Mouse (Mus musculus) cerebellum, adult 2 months (tissue): ENCODE data around the gene Myo18a. TPM values are rescaled to one million over a fixed set of nuclear protein-coding genes. Genes with fewer than 3 reads are reported as not detected.

ENCODE experiments used
- DNase-seq, 2 experiments: peaks; one replicate each; pipeline ENCODE4 v3.0.0; 2021
- H3K27ac ChIP-seq: fragments of 200-500 bp; 2 replicates; pipeline ENCODE4 v1.5.1; 2012; ENCODE audit warnings: low read length, control low read depth, inconsistent platforms; ENCODE audit not compliant: insufficient read depth
- H3K27me3 ChIP-seq: fragments of 200-500 bp; 2 replicates; pipeline ENCODE4 v1.6.1; 2012; ENCODE audit warnings: inconsistent platforms, mild to moderate bottlenecking, low read length, moderate library complexity; ENCODE audit not compliant: control insufficient read depth, insufficient read depth
- H3K4me1 ChIP-seq: fragments of 200-500 bp; 2 replicates; pipeline ENCODE4 v1.6.1; 2011; ENCODE audit warnings: low read length; ENCODE audit not compliant: control insufficient read depth, insufficient read depth
- H3K4me3 ChIP-seq: fragments of 200-500 bp; replicated peaks from 2 replicates; pipeline ENCODE3; 2011; ENCODE audit warnings: mild to moderate bottlenecking, low read depth, low read length, control low read depth; ENCODE audit not compliant: insufficient read depth
- CTCF ChIP-seq: fragments of 200-500 bp; IDR thresholded peaks from 2 replicates; pipeline ENCODE4 v1.5.1; 2011; ENCODE audit warnings: low read depth, mild to moderate bottlenecking, control low read depth, low read length, moderate library complexity, borderline replicate concordance; ENCODE audit not compliant: insufficient read depth
- POLR2A ChIP-seq: fragments of 200-500 bp; IDR thresholded peaks from 2 replicates; pipeline ENCODE4 v1.6.1; 2011; ENCODE audit warnings: low read length, control low read depth, borderline replicate concordance; ENCODE audit not compliant: insufficient read depth
- whole genome bisulfite sequencing: fragments of 180-500 bp; shearing (Covaris S2); methylation state at CpG from one replicate; pipeline ENCODE4 v1.1.7; 2018; 5-methylcytosine and 5-hydroxymethylcytosine counted together
- polyA plus RNA-seq: library from polyadenylated mRNA; depleted of rRNA; stranded (reverse); fragments of >200 nt; gene quantifications from 2 replicates; pipeline ENCODE4 v1.2.3, GENCODE M21; 2012

Myo18a gene
- polyA plus RNA-seq, 1 experiment: 62.1 TPM

DNA sequence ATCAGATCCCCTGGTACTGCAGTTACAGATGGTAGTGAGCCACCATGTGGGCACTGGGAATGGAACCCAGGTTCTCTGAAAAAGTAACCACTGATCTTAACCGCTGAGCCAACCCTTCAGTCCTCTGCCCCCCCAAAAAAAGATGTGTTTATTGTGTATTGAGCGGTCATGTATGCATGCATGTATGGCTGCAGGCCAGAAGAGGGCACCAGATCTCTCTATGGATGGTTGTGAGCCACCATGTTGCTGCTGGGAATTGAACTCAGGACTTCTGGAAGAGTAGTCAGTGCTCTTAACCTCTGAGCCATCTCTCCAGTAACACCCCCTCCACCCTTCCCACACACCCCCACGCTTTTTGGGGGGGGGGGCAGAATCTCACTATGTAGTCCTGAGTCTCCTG, 72.1 kb downstream of the Myo18a start:
- TF ChIP-seq CTCF (no peak), POLR2A (no peak)
- DNase-seq: no peak
- H3K4me3 ChIP-seq: no peak overlapping the region
- WGBS: 86% methylated on average over 3 of the region's 3 CpGs
- H3K27me3 ChIP-seq: no peaks in the 10 kb centered on the region
- H3K4me1 ChIP-seq: peaks cover 20% of the 10 kb centered on the region
- no peak overlapping the region for H3K27ac ChIP-seq

DNA sequence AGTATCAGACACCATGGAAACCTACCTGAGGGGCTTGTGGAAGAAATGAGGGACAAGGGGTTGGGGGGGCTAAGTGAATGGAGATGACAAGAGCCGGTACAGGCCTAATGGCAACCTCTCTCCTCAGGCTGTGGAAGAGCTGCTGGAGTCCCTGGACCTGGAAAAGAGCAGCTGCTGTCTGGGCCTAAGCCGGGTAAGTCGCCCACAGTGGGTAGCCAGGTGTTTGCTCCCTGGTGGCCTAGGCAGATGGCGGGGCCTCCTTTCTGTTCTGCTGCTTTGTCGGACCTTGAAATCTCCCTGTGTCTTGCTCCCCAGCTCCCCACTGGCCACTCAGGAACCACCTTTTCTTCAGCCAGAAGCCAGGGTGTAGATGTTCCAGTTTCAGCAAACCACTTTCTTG, 73.2 kb downstream of the Myo18a start:
- DNase-seq: no peak
- Histone ChIP-seq H3K4me1 (peaks cover 27% of the 10 kb centered on the region), H3K27ac (no peak overlapping the region), H3K27me3 (no peaks in the 10 kb centered on the region), H3K4me3 (no peak overlapping the region)
- TF ChIP-seq CTCF (no peak), POLR2A (no peak)
- 62% methylated on average over 5 of the region's 5 CpGs for WGBS

DNA sequence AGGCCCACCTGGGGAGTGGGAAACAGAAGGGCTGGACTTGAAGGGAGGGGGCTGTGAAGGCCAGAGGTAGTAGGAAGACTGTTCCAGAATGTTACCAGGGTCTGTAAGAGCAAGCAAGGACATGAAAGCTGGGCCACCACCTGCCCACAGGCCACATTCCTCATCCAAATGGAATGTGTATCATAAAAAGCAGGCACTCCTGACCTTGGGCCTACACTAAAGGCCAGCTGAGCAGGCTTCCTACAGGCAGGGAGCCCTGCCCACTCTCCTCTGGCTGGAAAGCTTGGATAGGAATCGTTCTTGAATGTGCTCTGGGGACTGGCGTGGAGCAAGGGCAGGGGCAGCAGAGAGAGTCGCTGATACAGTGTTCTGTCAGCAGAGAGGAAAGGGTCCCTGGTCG, 73.7 kb downstream of the Myo18a start:
- H3K4me3 ChIP-seq: no peak overlapping the region
- H3K27ac ChIP-seq: no peak overlapping the region
- peaks cover 27% of the 10 kb centered on the region for H3K4me1 ChIP-seq
- TF ChIP-seq CTCF: no peak
- DNase-seq: no peak
- 76% methylated on average over 4 of the region's 4 CpGs for WGBS
- no peaks in the 10 kb centered on the region for H3K27me3 ChIP-seq

DNA sequence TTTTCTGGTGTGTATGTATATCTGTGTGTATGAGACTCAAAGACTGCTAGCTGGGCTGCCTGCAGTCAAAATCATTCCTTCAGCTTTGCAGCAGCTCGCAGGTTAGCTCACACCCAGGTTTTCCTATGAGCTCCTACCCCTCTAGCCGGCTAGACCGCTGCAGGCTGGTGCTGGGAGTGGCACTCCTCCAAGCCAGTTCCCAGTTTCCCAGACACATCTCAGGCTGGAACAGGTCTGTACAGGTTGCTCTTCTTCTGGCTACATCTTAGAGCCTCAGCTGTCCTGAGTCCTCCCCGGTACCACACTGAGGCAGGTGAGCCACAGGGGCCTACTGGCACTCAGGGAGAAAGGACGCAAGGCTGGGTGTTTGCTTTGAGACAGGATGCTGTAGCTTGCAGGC, 74.8 kb downstream of the Myo18a start:
- WGBS: 91% methylated on average over 5 of the region's 5 CpGs

DNA sequence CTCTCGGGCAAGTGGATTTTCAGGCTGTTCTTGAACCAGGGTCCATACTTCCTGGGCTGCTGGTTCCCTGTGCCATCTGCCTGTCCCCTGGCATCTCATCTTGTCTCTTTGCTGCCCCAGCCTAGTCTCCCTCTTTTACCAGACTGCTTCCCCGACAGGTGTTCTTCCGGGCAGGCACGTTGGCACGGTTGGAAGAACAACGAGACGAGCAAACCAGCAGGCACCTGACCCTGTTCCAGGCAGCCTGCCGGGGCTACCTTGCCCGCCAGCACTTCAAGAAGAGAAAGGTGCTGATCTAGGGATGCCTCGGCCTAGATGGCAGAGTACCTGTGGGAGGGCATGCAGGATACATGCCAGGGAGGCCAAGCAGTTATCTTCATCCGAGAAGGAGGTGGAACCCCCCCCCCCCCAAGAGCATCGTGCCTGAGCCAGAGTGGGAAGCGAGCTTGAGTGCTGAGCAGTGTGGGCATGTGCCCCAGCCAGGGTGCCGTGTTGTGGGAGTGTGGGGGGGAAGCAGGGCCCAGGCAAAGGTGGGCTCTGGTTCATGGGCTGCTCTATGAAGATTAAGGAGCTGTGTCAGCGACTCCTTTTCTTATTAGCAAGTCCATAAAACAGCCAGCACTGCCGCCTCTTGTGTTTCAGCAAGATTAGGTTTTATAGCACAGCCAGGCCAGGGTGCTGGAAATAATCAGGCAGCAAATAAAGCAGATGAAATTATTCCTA, 77.6 kb downstream of the Myo18a start:
- 14% methylated on average over 16 of the region's 16 CpGs for WGBS
- no peak overlapping the region for H3K4me3 ChIP-seq

More for the DNA sequence above, 74.8 kb downstream of the Myo18a start:
- no peaks in the 10 kb centered on the region for H3K27me3 ChIP-seq
- DNase-seq: no peak
- peaks cover 19% of the 10 kb centered on the region for H3K4me1 ChIP-seq
- no peak overlapping the region for H3K4me3 ChIP-seq
- H3K27ac ChIP-seq: no peak overlapping the region
- TF ChIP-seq POLR2A (no peak), CTCF (no peak)

DNA sequence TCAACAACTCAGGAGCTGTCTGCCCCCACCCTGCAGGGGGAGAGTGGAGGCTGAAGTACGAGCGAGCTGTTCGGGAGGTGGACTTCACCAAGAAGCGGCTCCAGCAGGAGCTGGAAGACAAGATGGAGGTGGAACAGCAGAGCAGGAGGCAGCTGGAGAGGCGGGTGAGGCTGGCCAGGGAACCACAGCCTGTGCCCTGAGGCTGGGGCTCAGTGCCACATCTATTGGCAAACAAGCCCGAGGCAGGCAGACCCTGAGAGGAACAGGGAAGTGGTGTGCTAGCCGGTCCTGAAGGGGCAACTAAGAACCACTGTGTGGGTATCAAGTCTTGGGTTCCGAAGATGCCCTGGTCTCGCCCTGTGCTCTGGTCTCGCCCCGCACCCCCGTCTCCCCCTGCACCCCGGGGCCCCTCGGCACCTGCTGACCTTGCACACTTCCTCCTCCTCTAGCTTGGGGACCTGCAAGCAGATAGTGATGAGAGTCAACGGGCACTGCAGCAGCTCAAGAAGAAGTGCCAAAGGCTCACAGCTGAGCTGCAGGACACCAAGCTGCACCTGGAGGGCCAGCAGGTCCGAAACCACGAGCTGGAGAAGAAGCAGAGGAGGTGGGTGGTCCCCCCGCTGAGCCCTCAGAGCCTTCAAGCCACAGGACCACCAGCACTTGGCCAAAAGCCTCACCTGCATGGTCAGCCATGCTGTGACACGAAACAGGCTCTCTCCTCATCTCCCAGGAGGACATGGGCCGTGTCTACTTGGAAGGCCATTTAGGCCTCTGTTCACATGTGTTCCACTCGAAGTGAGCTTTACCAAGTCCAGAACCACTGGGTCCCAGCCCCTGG, 80.2 kb downstream of the Myo18a start:
- Histone ChIP-seq H3K27ac (no peak overlapping the region), H3K4me1 (peaks cover 24% of the 10 kb centered on the region)
- WGBS: 76% methylated on average over 21 of the region's 21 CpGs

More for the DNA sequence above, 77.6 kb downstream of the Myo18a start:
- TF ChIP-seq CTCF: no peak
- TF ChIP-seq POLR2A: no peak
- no peaks in the 10 kb centered on the region for H3K27me3 ChIP-seq
- peak overlapping the region; percentile 32 for H3K27ac ChIP-seq
- DNase-seq: peak; percentile 89 to 93
- peaks cover 23% of the 10 kb centered on the region for H3K4me1 ChIP-seq

GRCm38 (mm10) chr11:77843906-77844200, 80.8 kb downstream of the Myo18a start:
- DNase-seq: no peak

More for the DNA sequence above, 80.2 kb downstream of the Myo18a start:
- no peak for DNase-seq
- Histone ChIP-seq H3K4me3 (no peak overlapping the region), H3K27me3 (no peaks in the 10 kb centered on the region)
- no peak for TF ChIP-seq CTCF

DNA sequence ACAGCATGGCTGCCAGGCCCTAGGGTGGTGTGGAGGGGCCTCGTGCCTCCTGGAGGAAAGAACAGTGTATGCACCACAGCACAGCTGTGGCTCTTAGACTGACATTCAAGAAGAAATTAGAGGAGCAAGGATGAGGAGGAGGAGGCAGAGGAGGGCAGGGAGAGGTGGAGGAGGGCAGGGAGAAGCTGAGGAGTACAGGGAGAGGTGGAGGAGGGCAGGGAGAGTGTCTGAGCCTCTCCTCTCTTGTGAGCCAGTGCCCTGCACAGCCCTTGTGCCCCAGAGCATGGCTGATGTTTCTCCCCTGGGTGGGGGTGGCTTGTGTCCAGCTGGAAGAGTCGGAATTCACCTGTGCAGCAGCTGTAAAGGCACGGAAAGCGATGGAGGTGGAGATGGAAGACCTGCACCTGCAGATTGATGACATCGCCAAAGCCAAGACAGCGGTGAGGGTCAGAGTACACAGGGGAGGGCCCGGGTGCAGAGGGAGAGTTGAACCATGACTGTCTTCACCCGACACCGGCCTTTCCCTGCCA, 84.6 kb downstream of the Myo18a start:
- H3K27ac ChIP-seq: no peak overlapping the region
- H3K4me1 ChIP-seq: peaks cover 38% of the 10 kb centered on the region
- DNase-seq: no peak
- no peak overlapping the region for H3K4me3 ChIP-seq
- no peaks in the 10 kb centered on the region for H3K27me3 ChIP-seq
- TF ChIP-seq CTCF (no peak), POLR2A (no peak)
- 83% methylated on average over 9 of the region's 9 CpGs for WGBS

More at GRCm38 (mm10) chr11:77843906-77844200, 80.8 kb downstream of the Myo18a start:
- WGBS: 76% methylated on average over 4 of the region's 4 CpGs
- Histone ChIP-seq H3K27me3 (no peaks in the 10 kb centered on the region), H3K4me3 (no peak overlapping the region), H3K4me1 (peaks cover 24% of the 10 kb centered on the region), H3K27ac (no peak overlapping the region)
- TF ChIP-seq POLR2A (no peak), CTCF (no peak)
